Mouse (Mus musculus): ENCODE data around the gene Zfp74. TPM values are rescaled to one million over a fixed set of nuclear protein-coding genes. Genes with fewer than 3 reads are reported as not detected.

Zfp74 gene
- polyA plus RNA-seq, 1 experiment from 2014 or later, result 14.9 TPM

DNA sequence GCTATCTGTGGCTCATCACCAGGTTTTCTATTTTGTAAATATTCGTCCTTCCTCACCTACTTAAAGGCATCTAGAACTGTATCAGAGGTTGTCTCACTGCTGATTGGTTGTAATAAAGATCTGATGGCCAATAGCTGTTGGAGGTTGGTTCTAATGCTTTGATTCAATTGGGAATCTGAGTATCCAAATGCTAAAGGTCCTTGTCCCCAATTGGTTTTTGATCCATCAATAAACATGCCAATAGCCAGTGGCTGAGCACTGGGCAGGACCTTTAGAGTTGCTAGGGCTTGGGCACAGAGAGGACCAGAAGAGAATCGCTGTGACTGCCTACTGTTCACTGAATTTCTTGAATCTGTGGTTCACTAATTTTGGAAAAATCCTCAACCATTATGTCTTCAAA is 10.2 kb downstream of the Zfp74 start:
- Histone ChIP-seq H3K9ac (no peak overlapping the region), H3K9me3 (no peaks in the 10 kb centered on the region), H3K4me2 (no peak overlapping the region), H3K4me1 (no peaks in the 10 kb centered on the region), H3K27ac (no peak overlapping the region), H3K27me3 (no peaks in the 10 kb centered on the region), H3K4me3 (no peak overlapping the region), H3K36me3 (peaks cover 55% of the 10 kb centered on the region)
- no peak for ATAC-seq (ENCODE audit: insufficient number of reproducible peaks, insufficient read depth, low FRiP score, low TSS enrichment, low read depth)
- WGBS, result 72% methylated on average over 2 of the region's 2 CpGs

DNA sequence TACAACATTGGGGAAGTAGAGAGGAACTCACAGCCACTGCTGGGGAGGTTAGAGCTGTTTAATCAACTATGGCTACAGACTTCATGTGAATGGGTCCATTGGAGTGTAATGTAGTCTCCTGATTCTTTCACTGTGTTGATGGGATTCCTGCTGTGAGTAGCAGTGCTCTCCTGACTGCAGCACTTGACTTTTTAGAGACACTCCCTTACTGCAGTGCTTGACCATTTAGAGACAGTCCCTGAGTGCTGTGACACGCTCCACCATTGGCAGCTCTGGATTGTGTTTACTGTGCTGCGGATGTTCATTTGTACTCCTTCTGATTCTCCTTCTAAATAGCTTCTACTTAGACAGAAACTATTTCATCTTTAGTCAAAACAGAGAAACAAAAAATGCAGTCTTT is 11.1 kb downstream of the Zfp74 start:
- WGBS, result 42% methylated on average over 2 of the region's 2 CpGs
- no peaks in the 10 kb centered on the region for H3K9me3 ChIP-seq
- no peaks in the 10 kb centered on the region for H3K27me3 ChIP-seq
- H3K9ac ChIP-seq, result no peak overlapping the region
- ATAC-seq (ENCODE audit: insufficient number of reproducible peaks, insufficient read depth, low FRiP score, low TSS enrichment, low read depth), result no peak
- no peak overlapping the region for H3K4me2 ChIP-seq
- no peaks in the 10 kb centered on the region for H3K4me1 ChIP-seq
- H3K36me3 ChIP-seq, result peaks cover 51% of the 10 kb centered on the region
- H3K4me3 ChIP-seq, result no peak overlapping the region
- no peak overlapping the region for H3K27ac ChIP-seq

- 83% methylated on average over 11 of the region's 11 CpGs for WGBS
- no peaks in the 10 kb centered on the region for H3K4me1 ChIP-seq
- no peak overlapping the region for H3K9ac ChIP-seq
- H3K36me3 ChIP-seq, result peaks cover 59% of the 10 kb centered on the region
- H3K9me3 ChIP-seq, result no peaks in the 10 kb centered on the region
- H3K27ac ChIP-seq, result no peak overlapping the region
- no peaks in the 10 kb centered on the region for H3K27me3 ChIP-seq
- ATAC-seq (ENCODE audit: insufficient number of reproducible peaks, insufficient read depth, low FRiP score, low TSS enrichment, low read depth), result no peak
- no peak overlapping the region for H3K4me3 ChIP-seq
- H3K4me2 ChIP-seq, result no peak overlapping the region
Measured at GRCm38 (mm10) chr7:29941027-29941426, 12.9 kb downstream of the Zfp74 start.

- Histone ChIP-seq H3K4me2 (no peak overlapping the region), H3K27me3 (no peaks in the 10 kb centered on the region), H3K4me1 (no peaks in the 10 kb centered on the region), H3K9ac (no peak overlapping the region), H3K9me3 (no peaks in the 10 kb centered on the region), H3K27ac (no peak overlapping the region), H3K4me3 (no peak overlapping the region), H3K36me3 (peaks cover 72% of the 10 kb centered on the region)
- no peak for ATAC-seq (ENCODE audit: insufficient number of reproducible peaks, insufficient read depth, low FRiP score, low TSS enrichment, low read depth)
- WGBS, result 63% methylated on average over 6 of the region's 6 CpGs
Measured at GRCm38 (mm10) chr7:29938856-29939255, 15.0 kb downstream of the Zfp74 start.

- 0 out of 2 replicates have a peak, but pooled peaks cover 3% of the 10 kb centered on the region for H3K9me3 ChIP-seq
- H3K27ac ChIP-seq, result no peak overlapping the region
- no peaks in the 10 kb centered on the region for H3K4me1 ChIP-seq
- H3K4me3 ChIP-seq, result no peak overlapping the region
- no peak overlapping the region for H3K4me2 ChIP-seq
- H3K27me3 ChIP-seq, result no peaks in the 10 kb centered on the region
- no peak for ATAC-seq (ENCODE audit: insufficient number of reproducible peaks, insufficient read depth, low FRiP score, low TSS enrichment, low read depth)
- WGBS, result 23% methylated on average over 2 of the region's 2 CpGs
- no peak overlapping the region for H3K9ac ChIP-seq
- H3K36me3 ChIP-seq, result no peaks in the 10 kb centered on the region
Measured at GRCm38 (mm10) chr7:29922780-29923179, 31.1 kb downstream of the Zfp74 start.

GRCm38 (mm10) chr7:29921439-29922093 is 32.3 kb downstream of the Zfp74 start:
- H3K4me3 ChIP-seq, result no peak overlapping the region
- 0 out of 2 replicates have a peak, but pooled peaks cover 3% of the 10 kb centered on the region for H3K9me3 ChIP-seq
- H3K9ac ChIP-seq, result no peak overlapping the region
- no peak overlapping the region for H3K27ac ChIP-seq
- H3K4me1 ChIP-seq, result no peaks in the 10 kb centered on the region
- no peaks in the 10 kb centered on the region for H3K27me3 ChIP-seq
- H3K4me2 ChIP-seq, result no peak overlapping the region
- 84% methylated on average over 6 of the region's 6 CpGs for WGBS
- no peak for ATAC-seq (ENCODE audit: insufficient number of reproducible peaks, insufficient read depth, low FRiP score, low TSS enrichment, low read depth)
- H3K36me3 ChIP-seq, result peaks cover 10% of the 10 kb centered on the region

- no peak overlapping the region for H3K4me3 ChIP-seq
- WGBS, result 90% methylated on average over 4 of the region's 4 CpGs
- no peak overlapping the region for H3K4me2 ChIP-seq
- no peak for ATAC-seq (ENCODE audit: insufficient number of reproducible peaks, insufficient read depth, low FRiP score, low TSS enrichment, low read depth)
- H3K4me1 ChIP-seq, result no peaks in the 10 kb centered on the region
- H3K9me3 ChIP-seq, result peaks cover 7% of the 10 kb centered on the region
- H3K36me3 ChIP-seq, result peaks cover 42% of the 10 kb centered on the region
- no peak overlapping the region for H3K27ac ChIP-seq
- no peaks in the 10 kb centered on the region for H3K27me3 ChIP-seq
- H3K9ac ChIP-seq, result no peak overlapping the region
Measured at GRCm38 (mm10) chr7:29918062-29918453, 35.8 kb downstream of the Zfp74 start.

DNA sequence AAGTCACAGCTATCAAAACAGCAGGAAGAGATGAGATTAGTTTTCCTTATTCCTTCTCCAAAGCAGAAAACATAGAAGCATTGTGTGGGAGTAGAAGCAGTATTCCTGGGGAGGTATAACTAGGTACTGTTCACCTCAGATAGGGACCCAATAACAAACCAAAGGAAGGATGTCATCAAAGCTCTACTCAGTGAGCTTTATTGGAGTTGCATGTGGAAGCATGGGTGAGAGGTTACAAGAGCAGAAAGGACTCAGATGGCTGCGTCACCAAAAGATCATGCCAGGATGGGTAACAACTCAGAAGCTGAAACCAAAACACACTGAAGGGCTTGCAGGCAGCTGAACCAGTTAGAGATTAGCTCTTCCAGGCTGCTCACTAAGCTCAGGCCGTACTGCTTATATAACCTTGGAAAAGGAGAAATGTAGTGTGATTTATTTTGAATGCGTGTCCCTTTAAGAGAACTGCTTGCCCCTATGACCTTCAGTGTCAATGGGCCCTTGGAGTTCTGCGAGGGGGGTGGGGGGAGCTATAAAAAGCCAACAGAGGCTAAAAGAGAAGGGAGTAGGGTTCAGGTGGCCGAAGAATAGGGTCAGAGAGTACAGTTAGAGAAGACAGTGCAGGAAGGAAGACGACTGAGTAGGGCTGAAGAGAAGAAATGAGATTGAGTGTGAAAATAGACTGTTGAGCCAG is 36.4 kb downstream of the Zfp74 start:
- Histone ChIP-seq H3K4me3 (no peak overlapping the region), H3K9ac (no peak overlapping the region), H3K27ac (no peak overlapping the region), H3K9me3 (peaks cover 7% of the 10 kb centered on the region), H3K27me3 (no peaks in the 10 kb centered on the region), H3K4me1 (no peaks in the 10 kb centered on the region), H3K36me3 (peaks cover 47% of the 10 kb centered on the region), H3K4me2 (no peak overlapping the region)
- 50% methylated on average over 6 of the region's 6 CpGs for WGBS
- ATAC-seq (ENCODE audit: insufficient number of reproducible peaks, insufficient read depth, low FRiP score, low TSS enrichment, low read depth), result no peak

DNA sequence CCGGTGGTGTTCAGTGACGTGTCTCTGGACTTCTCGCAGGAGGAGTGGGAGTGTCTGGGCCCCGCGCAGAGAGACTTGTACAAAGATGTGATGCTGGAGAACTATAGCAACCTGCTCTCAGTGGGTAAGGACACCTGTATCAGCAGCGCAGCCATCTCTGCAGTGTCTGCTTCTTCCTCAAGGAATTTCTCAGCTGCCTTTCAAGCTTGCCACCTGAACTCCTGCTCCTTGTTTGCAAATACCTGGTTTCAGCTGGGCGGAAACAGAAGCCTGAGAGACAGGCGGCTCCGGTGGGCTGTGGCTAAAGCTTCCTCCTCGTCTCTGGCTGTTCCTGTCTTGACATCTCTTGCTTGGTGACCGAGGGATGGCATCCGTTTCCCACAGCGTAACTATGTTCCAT is 41.7 kb downstream of the Zfp74 start:
- Histone ChIP-seq H3K36me3 (peaks cover 60% of the 10 kb centered on the region), H3K4me3 (no peak overlapping the region)
- WGBS, result 92% methylated on average over 13 of the region's 13 CpGs

GRCm38 (mm10) chr7:29910252-29910651 is 43.6 kb downstream of the Zfp74 start:
- Histone ChIP-seq H3K36me3 (peaks cover 45% of the 10 kb centered on the region), H3K4me1 (peaks cover 20% of the 10 kb centered on the region), H3K4me3 (0 out of 2 replicates have a peak overlapping the region, but pooled peaks have one; percentile 73), H3K27ac (no peak overlapping the region), H3K9me3 (peaks cover 4% of the 10 kb centered on the region), H3K4me2 (peak overlapping the region; percentile 66), H3K27me3 (no peaks in the 10 kb centered on the region), H3K9ac (no peak overlapping the region)
- 61% methylated on average over 2 of the region's 2 CpGs for WGBS
- ATAC-seq (ENCODE audit: insufficient number of reproducible peaks, insufficient read depth, low FRiP score, low TSS enrichment, low read depth), result no peak

More for the DNA sequence above, 41.7 kb downstream of the Zfp74 start:
- H3K4me2 ChIP-seq, result no peak overlapping the region
- no peak overlapping the region for H3K9ac ChIP-seq
- no peak for ATAC-seq (ENCODE audit: insufficient number of reproducible peaks, insufficient read depth, low FRiP score, low TSS enrichment, low read depth)
- no peaks in the 10 kb centered on the region for H3K27me3 ChIP-seq
- peaks cover 7% of the 10 kb centered on the region for H3K9me3 ChIP-seq
- peaks cover 15% of the 10 kb centered on the region for H3K4me1 ChIP-seq
- no peak overlapping the region for H3K27ac ChIP-seq

DNA sequence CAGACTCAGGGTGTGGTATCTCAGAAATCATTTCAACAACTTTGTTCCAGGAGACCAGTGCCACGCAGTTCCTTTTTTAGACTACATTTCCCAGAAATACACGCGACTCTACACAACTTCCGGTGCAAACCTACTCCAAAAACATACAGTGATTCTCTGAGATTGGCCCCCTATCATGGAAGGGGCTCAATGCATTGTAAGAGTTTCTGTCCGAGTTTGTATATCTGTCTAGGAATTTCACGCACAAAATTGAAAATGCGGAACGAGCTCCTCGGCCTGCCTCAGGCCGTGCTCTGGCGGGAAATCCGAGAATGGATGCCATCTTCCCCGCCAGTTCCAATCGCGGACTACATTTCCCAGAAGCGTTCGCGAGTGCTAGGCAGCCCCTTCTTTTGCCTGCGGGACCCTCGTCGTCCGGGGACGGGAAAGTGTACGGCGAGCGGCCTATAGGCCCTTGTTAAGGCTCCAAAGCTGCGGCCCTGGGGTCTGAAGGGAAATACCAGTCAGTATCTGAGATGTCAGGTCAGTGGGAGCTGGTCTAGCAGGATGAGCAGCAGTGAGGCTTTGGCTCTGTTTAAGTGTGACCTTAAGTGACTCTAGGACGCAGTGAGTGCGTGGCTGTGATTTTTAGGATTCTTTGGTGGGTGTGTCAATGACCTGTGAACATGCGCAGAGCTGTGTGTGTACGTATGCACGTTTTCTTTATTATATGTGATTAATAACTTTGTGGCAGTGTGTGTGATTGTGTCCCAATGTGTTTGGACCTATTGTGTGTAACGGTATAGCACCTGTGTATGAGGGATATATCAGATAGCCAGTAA is 45.5 kb downstream of the Zfp74 start, which contains the start of gene Zfp383:
Gene Zfp383 (plus strand): TSS at position 94 of the 821 bp plus-strand sequence.
- under 1% methylated on average over 33 of the region's 33 CpGs for WGBS
- H3K4me2 ChIP-seq, result peak within 1 kb of the TSS; percentile 66
- peaks cover 20% of the 10 kb centered on the region for H3K4me1 ChIP-seq

More for the DNA sequence above, 45.5 kb downstream of the Zfp74 start, which contains the start of gene Zfp383:
- ATAC-seq (ENCODE audit: insufficient number of reproducible peaks, insufficient read depth, low FRiP score, low TSS enrichment, low read depth), result peak; percentile 75
- peak within 1 kb of the TSS; percentile 94 for H3K27ac ChIP-seq
- H3K9me3 ChIP-seq, result no peaks in the 10 kb centered on the region
- peaks cover 32% of the 10 kb centered on the region for H3K36me3 ChIP-seq
- peak within 1 kb of the TSS; percentile 73 for H3K4me3 ChIP-seq
- no peaks in the 10 kb centered on the region for H3K27me3 ChIP-seq
- peak within 1 kb of the TSS; percentile 87 for H3K9ac ChIP-seq

Data from embryonic facial prominence, embryonic 13.5 days (tissue).